Mouse (Mus musculus) duodenum, adult 2 months (tissue): Measurements from ENCODE around the gene Tas2r118. TPM values are rescaled to one million over a fixed set of nuclear protein-coding genes. Genes with fewer than 3 reads are reported as not detected.

Experiments
- polyA plus RNA-seq: library from polyadenylated mRNA; depleted of rRNA; stranded (reverse); fragments of >200 nt; gene quantifications from 2 replicates; pipeline ENCODE4 v1.2.3, GENCODE M21; 2012; ENCODE audit warnings: low replicate concordance; rRNA removed

Gene Tas2r118
- polyA plus RNA-seq, result not detected in 2 replicates

GRCm38 (mm10) chr6:23969960-23970359 is at the start of gene Tas2r118:
TSS of gene Tas2r118 (minus strand) at chr6:23970060.

Other genes with a start within 250 kb of the Tas2r118 start
- 2.2 and 3.5 TPM in 2 replicates for gene Cadps2, start 130.6 kb downstream of the Tas2r118 start, polyA plus RNA-seq
- 4.2 and 39.2 TPM in 2 replicates for gene Slc13a1, start 198.0 kb upstream of the Tas2r118 start, polyA plus RNA-seq